Mouse (Mus musculus) kidney, postnatal 10 days (tissue): ENCODE results near the gene Olfr1342.
A peak's percentile ranks its signal among the peaks of the same experiment; 100 is the strongest.

Source experiments
- DNase-seq: peaks from one replicate; pipeline ENCODE4 v3.0.0; 2021; ENCODE audit warnings: mixed read lengths

Olfr1342 gene

GRCm38 (mm10) chr4:118692412-118692973 lies at the start of gene Olfr1342:
Olfr1342 (minus strand) TSS chr4:118692756.
- peak; percentile 4 for DNase-seq

- DNase-seq, result no peak
Observed at GRCm38 (mm10) chr4:118741881-118742280, 49.3 kb upstream of the Olfr1342 start.

- DNase-seq, result no peak
Observed at GRCm38 (mm10) chr4:118740988-118741698, 48.6 kb upstream of the Olfr1342 start.

GRCm38 (mm10) chr4:118739574-118739973 lies 47.0 kb upstream of the Olfr1342 start:
- DNase-seq, result no peak

- DNase-seq, result no peak
Observed at GRCm38 (mm10) chr4:118731875-118732274, 39.3 kb upstream of the Olfr1342 start, which contains the start of gene Olfr1339. Olfr1339 (plus strand) TSS chr4:118732175.

- DNase-seq, result peak; percentile 61
Observed at GRCm38 (mm10) chr4:118721742-118722483, 29.4 kb upstream of the Olfr1342 start.

- DNase-seq, result no peak
Observed at GRCm38 (mm10) chr4:118719838-118720237, 27.3 kb upstream of the Olfr1342 start, which contains the start of gene Olfr1340. Olfr1340 (plus strand) TSS chr4:118720138.

- DNase-seq, result no peak
Observed at GRCm38 (mm10) chr4:118711656-118712055, 19.1 kb upstream of the Olfr1342 start.

GRCm38 (mm10) chr4:118708086-118708485 lies 15.5 kb upstream of the Olfr1342 start:
- no peak for DNase-seq

GRCm38 (mm10) chr4:118703223-118703622 lies 10.7 kb upstream of the Olfr1342 start, which contains the start of gene Olfr1341:
Olfr1341 (plus strand) TSS chr4:118703523.
- no peak for DNase-seq

GRCm38 (mm10) chr4:118693812-118694211 lies 1.3 kb upstream of the Olfr1342 start:
- DNase-seq, result no peak

- no peak for DNase-seq
Observed at GRCm38 (mm10) chr4:118687086-118687485, 5.5 kb downstream of the Olfr1342 start.

GRCm38 (mm10) chr4:118658652-118659051 lies 33.9 kb downstream of the Olfr1342 start, which contains the start of gene Olfr62:
Olfr62 (plus strand) TSS chr4:118658952.
- DNase-seq, result no peak

- DNase-seq, result peak; percentile 68
Observed at GRCm38 (mm10) chr4:118645234-118645633, 47.3 kb downstream of the Olfr1342 start.

- peak; percentile 64 for DNase-seq
Observed at GRCm38 (mm10) chr4:118642346-118643190, 50.0 kb downstream of the Olfr1342 start.
